Mouse (Mus musculus) cerebral cortex, adult 2 months (tissue): Measurements from ENCODE around the gene Foxn3.

ENCODE experiments used
- WGBS: fragments of 180-500 bp; shearing (Covaris S2); methylation state at CpG from one replicate; pipeline ENCODE4 v1.1.7; 2018; 5-methylcytosine and 5-hydroxymethylcytosine counted together

The Foxn3 gene

DNA sequence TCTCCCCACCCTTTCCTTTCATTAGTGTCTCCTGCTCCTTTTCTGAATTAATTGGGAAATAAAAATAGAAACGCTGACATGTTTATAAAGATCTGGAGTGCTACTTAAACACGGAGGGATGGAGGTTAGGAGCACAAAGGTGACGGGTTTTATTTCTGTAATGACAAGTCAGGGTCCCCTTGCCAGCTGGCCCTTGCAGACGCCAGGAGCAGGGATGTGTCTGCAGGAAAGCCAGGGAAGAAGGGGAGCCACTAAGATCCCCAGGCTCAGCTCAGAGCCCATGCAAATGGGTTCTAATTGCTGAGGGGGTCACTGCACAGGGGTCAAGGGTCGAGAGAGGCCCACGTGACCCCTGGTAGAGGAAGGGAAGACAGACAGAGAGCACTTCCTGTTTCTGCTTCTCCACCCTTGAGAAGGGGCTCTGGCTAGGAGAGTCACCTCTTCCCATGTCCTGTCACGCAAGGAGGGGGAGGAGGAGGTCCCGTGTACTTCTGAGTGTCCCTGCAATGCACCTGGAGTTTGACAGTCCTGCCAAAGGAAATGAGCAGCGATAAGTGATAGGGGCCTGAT, 36.7 kb downstream of the Foxn3 start:
- 68% methylated on average over 9 of the region's 9 CpGs for WGBS

DNA sequence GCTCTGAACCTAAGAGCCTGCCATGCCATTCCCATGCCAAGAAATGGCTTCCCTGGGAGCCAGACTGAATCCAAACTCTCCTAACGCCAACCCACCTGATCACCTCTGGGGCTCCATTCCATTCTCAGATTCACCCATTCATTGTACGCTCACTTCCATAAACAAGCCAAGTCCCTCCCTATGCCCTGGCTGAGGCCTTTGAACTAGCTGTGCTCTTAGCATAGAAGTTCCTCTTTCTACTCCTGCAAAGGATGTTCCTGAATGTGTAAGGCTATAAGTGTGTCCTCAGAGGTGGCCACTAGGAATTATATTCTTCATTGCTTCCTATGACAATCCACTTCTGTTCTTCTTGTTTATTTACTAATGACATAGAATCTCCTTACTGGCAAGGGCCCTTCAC, 40.5 kb downstream of the Foxn3 start:
- WGBS = 86% methylated on average over 2 of the region's 2 CpGs

DNA sequence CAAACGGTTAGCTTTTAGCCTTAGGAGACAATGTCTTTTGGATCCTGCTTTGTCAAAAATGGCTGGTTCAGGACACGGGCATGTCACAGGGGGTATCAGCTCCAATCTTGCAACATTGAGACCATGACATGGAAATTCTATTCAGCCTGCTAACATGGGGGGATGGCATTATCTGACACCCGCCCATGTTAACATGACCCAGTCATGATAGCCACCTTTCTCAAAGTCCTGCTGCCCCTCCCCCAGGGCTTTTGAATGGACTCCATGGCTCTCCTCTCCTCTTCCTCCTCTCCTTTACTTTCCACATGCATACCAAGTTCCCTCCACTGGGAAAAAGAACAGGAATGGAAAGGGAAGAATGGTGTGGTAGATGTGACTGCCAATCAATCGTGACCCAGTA, 43.5 kb downstream of the Foxn3 start:
- WGBS = 86% methylated on average over 4 of the region's 4 CpGs

DNA sequence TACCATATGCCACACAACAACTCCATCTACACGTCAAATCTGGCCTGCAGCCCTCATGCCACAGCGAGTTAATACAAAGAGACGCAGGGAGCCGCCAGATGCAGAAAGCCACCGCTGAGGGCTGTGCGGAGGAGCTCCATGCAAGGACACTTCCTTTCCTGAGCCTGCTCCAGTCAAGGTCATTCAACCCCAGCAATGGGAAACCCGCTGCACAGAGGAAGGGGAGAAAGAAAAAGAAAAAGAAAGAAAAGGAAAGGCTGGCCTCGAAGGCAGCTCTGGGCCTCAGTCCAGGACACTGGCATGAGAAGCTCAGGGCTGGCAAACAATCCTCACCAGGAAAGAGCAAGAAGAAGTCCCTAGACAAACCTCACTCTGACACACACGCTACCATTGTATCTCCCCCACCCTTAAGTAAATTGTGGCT, 44.2 kb downstream of the Foxn3 start:
- 51% methylated on average over 9 of the region's 9 CpGs for WGBS

DNA sequence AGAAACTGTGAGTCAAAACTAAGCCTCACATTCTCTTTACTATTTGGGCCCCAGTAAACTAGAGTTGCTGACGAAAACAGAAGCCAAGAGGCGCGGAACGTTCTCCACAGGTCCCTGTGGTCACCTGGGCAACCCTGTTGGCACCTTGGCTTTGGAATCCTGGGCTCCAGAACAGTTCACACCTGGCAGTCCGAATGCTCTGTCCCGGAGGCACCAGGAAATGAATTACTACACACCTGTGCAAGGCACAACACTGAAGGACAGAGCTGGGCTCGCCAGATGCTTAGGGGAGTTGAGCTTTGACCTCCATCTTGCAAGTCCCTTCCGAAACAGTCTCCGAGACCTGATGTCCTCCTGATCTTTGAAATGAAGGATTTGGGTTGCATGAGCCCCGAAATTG, 44.7 kb downstream of the Foxn3 start:
- WGBS = 97% methylated on average over 10 of the region's 10 CpGs

DNA sequence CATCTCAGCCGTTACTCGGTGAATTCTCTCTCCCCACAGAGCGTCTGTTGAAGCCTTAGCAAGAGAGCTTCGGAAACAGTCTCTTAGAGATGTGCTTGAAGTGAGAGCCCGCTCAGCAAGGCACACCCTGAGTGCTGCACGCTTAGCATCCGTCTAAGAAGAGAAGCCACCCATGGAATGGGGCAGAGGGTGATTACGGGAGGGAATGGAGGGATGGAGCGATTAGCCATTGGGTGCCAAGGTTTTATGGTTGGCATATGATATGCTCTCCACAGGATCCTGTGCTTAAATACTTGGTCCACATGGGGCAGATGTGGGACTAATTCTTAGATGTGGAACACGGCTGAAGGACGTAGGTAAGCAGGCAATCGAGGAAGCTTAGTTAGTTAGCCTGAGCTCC, 45.3 kb downstream of the Foxn3 start:
- 95% methylated on average over 12 of the region's 12 CpGs for WGBS

DNA sequence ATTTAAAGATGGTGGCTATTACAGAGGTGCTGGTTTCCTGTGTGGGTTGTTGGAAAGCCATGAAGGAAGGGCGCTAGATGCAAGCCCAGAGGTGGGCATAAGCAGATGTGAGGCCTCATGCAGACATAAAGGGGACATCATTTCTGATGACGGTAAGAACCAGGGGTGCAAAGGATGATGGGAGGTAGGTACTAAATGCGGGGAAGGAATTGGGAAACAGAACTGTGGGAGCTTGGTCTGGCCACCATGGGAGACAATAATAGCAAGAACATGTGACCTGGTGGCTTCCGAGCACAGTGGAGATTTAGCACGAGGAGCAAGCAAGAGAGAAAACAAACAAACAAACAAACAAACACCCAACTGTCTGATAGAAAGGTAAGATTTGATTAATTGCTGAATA, 46.1 kb downstream of the Foxn3 start:
- WGBS = 94% methylated on average over 5 of the region's 5 CpGs

DNA sequence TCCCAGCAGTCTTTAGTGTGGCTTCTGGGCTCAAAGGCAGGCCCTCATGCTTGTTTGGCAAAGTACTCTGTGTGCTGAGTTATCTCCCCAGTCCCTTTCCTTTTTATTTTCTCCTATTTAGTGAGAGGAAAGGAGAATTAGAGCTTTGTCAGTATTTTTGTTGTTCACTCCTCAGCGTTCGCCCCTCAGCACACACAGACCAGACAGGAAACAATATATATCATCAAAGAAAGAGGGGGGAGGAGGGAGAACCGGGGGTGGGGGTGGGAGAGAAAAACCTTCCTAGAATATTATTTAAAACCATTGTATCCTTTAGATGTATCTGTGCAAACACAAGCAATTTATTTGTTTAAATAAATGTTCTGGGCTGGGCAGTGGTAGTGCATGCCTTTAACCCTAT, 47.9 kb downstream of the Foxn3 start:
- 70% methylated on average over 3 of the region's 3 CpGs for WGBS

DNA sequence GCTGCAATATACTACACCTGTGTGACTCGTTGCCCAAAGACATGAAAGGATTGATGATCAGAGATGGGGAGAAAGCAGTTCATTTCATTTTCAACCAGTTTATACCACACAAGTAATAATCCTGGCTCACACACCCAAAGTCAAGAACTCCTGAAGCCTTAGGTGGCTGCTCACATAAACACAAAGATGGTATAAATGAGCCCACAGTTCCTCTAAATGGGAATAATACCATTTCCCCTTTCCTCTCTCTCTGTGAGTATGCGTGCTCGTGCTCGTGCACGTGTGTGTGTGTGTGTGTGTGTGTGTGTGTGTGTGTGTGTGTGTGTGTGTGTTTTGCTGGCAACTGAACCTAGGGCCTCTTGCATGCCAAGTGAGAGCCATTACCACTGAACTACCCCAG, 51.7 kb downstream of the Foxn3 start:
- WGBS = 94% methylated on average over 5 of the region's 5 CpGs

DNA sequence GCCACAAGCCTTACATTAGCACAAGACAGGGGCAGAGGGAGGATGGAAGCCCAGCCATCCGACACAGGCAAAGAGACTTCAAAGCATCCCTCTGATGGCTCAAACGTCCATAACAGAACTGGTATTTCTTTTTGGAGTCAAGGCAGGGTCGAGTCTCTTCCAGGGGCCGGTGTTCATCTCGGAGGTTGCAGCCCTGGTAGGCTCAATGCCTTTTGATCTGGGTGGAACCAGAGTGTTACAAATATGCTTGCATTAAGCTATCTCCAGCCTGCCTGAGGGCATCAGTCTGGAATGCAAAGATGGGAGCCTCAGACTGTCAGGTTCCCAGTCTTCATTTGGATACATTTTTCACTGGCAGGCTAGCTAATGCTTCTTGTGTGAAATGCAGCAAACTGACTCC, 52.6 kb downstream of the Foxn3 start:
- WGBS = 83% methylated on average over 5 of the region's 5 CpGs

DNA sequence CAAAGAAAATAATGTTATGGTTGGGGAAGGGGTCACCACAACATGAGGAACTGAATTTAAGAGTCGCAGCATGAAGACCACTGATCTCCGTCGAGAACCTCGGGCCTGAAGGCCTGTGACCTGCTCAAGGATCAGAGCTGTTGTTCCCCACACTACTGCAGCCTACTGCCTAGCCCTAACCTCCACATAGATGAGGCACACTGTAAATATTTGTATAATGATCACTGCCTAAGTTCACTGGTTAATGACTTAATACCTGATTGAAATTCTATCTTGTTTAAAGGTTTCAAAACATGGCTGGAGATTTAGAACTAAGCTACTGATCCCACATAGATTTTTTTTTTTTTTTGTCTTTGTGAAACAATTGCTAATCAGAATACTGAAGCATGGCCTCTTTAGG, 61.2 kb downstream of the Foxn3 start:
- WGBS = 96% methylated on average over 4 of the region's 4 CpGs

DNA sequence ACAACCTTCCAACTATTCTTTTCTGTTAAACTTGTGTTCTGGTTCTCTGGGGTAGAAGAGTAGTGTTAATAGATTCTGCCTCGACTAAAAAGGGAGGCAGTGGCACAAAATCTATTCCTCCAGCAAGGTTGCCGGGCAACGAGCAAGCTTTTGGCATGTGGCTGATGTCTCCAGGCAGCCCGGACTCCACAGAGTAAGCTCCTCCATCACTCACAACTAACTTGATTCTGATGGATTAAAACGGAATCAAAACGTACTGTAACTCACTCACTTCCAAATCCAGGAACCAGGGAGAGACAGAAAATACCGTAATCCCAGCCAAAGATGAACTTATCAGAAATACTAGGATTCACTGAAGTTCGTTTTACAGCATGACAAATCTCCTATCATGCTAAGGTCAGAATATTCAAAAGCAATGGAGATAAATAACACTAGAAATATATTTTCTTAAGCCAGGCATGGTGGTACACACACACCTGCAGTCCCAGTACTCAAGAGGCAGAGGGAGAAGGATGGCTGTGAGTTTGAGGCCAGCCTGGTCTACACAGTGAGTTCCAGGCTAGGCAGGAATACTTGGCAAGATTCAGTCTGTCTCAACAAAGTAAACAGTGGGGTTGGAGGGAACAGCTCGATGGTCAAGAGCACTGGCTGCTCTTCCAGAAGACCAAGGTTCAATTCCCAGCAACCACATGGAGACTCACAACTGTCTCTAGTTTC, 64.2 kb downstream of the Foxn3 start:
- WGBS = 35% methylated on average over 9 of the region's 9 CpGs

DNA sequence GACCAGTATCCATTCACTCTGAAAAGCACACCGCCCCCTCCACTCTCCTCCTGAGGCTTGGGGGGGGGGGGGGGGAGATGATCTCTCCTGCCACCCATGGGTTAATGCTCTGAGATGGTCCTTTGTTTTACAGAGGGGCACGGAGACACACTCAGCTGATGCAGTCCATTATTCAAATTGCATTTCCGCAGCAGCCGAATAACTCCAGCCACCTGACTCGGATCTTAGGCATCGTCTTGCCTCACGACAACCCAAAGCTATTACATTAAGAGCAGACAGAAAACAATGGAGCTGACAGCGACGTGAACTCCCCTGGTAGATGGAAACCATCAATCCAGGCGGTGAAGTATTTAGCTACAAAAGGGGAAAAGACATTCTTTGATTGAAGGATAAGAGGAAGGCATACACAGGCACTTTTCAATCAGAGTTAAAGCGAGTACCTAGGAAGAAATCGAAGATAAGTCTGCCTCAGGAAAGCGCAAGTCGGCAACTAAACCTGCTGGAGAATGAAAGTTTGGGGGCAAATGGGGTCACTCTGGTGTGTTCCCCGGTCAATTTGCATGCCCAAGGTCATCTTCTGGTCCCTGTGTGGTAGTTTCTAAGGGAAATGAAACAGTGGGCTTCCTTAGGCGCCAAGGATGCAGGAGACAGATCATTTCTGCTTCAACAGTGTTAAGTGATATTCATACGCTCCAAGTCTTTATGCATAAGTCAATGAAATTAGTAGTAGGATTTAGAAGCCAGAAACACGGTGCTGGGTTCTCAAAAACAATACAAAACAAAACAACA, 65.0 kb downstream of the Foxn3 start:
- 31% methylated on average over 18 of the region's 18 CpGs for WGBS

DNA sequence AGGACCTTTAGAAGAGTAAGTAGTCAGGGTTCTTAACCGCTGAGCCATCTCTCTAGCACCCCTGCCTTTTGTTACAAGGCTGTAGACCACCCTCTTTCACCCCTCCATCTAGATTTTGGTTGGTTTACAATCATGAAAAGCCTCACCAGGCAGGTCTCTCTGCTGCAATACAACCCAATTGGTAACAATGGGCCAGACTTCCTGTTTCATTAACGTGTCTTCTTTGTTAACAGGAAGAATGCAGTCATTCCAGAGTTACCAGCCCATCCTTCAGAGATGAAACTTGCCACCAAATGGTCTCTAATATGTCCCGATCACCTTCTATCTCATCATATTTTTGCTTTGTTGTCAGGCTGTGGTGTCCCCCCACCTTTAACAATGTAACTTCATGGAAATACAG, 66.4 kb downstream of the Foxn3 start:
- WGBS = 92% methylated on average over 3 of the region's 3 CpGs

DNA sequence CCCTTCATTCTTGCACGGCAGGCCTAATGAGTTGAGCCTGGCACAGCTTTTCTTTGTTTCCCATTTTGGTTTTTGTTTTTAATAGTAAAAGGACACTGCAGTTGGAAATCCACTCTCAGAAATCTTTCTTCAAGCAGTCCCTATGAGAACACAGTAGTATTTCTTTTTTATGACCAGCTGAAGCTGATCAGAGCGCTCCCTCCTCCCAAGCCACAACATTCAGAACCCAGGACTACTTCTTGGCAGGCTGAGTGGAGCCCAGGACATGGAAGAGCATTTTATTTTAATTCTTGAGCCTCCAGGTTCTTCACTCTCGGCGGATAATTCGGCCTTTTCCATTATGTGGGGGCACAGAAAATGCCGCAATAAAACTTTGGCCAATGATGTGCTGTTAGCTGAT, 73.2 kb downstream of the Foxn3 start:
- WGBS = 76% methylated on average over 6 of the region's 6 CpGs

DNA sequence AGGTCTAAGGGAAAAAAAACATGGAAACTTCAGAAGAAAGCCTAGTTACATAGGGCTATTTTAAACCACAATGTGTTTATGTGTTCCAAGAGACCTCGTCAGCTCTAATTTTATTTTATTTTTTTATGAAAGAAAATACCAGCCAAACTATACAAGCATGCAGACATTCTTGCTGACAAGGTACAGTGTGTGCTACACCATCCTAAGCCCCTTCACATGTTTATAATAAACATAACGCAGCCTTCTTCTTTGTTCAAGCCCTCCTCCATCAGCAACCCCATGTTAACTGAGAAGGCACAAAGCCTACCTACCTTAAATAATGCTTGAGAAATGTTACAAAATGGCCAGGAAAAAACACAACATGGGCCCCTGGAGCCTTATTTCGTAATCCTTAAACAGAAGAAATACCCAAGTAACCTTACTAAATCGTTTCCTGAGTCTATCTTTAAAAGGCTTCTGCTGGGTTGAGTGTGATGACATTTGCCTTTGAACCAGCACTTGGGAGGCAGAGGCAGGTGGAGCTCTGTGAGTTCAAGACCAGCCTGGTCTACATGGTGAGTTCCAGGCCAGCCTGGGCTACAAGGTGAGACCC, 74.3 kb downstream of the Foxn3 start:
- WGBS = 76% methylated on average over 4 of the region's 4 CpGs

DNA sequence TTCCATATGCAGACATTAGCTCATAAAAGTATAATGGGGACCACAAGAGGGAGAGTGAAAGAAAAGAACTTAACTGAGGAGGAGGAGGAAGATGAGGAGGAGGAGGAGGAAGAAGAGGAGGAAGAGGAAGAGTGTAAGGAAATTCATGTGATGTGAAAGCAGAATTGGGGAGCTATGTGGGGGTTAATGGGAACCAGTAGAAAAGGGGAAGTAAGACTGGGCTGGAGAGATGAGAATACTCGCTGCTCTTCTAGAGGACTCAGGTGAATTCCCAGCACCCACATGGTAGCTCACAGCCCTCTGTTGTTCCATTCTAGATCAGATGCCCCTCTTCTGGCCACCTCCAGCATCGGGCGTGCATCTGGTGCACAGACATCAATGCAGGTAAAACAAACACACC, 83.0 kb downstream of the Foxn3 start:
- 92% methylated on average over 3 of the region's 3 CpGs for WGBS

DNA sequence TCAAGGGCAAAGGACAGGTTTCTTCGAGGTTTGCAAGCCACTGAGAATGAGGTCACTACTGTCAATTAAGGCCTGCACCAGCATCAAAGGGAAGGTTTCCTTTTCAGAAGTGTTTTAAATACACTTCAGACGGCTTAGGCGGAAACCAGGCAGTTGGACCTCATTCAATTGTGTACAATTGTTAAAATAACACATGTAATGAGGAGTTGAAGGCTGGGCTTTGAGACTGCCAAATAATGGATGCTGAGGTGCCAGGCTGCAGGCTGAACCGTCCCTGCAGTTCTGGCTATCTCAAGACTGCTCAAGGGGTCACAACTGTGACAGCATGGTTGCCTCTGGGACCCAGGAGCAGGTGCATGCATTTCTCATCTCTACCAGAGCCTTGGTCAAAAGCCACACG, 89.2 kb downstream of the Foxn3 start:
- WGBS = 26% methylated on average over 5 of the region's 5 CpGs

DNA sequence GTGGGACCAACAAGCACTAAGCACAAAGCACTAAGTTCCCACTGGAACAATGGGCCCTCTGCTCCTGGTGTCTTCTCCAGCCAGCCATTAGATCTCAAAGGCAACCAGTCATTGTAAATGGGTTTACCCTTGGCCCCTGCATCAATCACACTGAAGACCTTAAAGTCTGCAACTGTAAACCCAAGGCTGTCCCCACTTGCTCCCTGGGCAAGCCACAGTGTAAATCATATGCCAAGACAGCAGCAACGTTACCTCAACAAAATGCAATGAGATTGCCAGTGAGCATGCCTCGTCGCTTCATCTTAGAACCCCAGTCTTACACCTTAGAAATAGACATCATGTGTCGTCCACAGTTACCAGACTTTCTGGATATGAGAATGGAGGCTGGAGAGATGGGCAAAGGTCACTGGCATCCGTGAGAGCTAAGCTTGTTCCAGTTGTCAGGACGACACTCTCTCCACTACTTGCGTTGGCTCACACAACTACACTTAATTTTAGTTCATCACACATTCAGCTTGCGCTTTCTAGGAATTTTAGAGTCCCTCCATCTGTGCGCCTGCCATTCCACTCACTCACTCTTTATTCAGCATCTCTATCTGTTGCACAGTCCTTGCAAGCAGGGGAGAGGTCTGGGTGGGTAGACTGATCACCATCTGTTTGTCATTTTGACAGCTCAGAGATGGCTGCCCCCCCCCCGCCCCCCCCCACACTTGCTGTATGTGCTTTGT, 89.8 kb downstream of the Foxn3 start:
- WGBS = 56% methylated on average over 10 of the region's 10 CpGs

DNA sequence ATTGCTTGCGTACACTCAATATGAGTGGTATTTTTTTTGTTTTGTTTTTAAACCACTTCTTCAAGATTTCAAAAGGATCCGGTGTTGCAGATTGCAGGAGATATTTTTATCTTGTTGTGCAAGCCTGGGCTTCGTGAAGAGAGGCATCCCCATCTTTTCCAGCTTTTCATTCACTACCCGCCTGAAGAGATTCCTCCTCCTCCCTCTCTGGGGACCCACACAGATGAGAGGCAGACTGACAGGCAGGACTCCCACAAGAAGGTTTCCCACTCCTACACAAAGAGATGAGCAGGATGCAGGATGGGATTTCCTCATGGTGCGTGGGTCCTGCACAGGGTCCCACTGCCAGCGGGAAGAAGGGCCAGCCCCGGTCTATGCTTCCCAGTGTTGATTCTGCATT, 92.0 kb downstream of the Foxn3 start:
- 40% methylated on average over 7 of the region's 7 CpGs for WGBS

DNA sequence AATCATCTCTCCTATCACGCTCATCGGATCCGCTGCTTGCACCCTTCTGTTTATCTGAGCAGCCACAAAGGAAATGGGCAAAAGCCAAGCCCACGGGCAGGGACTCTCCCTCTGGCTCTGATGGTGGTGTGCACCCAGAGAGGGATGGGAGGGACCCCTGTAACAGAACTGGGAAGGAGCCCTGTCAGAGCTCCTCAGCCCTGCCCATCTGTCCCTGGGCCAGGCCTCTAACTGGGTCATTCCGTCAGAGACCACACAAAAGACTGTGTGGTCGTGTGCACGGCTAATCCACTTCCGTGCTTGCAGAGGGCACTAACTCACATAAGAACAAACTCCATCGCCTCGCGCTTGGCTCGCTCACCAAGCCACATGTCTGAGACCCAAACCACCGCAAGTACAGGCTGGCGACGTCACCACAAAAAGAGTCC, 95.5 kb downstream of the Foxn3 start:
- WGBS = 48% methylated on average over 15 of the region's 15 CpGs
